Mouse (Mus musculus): ENCODE data around the gene Spata17.

GRCm38 (mm10) chr1:187238061-187238460 lies 22.8 kb upstream of the Spata17 start:
- TF ChIP-seq GATA1 (IDR thresholded peaks at IDR 0.05; ENCODE audit: borderline replicate concordance, low read length) (no peak), FLI1 (IDR thresholded peaks at IDR 0.05; ENCODE audit: low read length) (no peak)

All from megakaryocyte, embryonic 14.5 days (primary cell).